Mouse (Mus musculus): ENCODE measurements around the gene Tgif2lx1.
"Not testable (repeated sequence)": the region's sequence is repeated elsewhere in the genome, so short reads cannot be mapped to it uniquely, and the experiment has no call there.

Tgif2lx1 gene

DNA sequence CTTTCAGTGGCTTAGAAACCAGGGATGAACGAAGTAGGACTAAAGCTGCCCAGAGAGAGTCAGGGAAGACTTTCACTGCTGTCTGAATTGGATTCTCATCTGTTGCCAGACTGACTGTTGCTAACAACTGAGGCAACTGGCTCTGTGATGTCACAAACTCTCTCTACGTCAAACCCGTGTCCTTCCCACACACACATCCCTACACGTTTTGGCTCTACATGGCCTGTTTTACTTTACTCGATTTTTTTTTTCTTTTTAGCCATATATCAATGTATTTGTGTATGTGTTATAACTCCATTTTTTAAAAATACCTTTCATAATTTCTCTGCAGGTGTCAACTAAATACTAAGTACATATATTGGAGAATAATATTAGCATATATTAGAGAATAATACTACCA, at the start of gene Tgif2lx1:
Gene Tgif2lx1 (minus strand): TSS at position 101 of the 400 bp plus-strand sequence.
- not testable (repeated sequence) for DNase-seq (ENCODE audit: low read depth, low spot score)

Measured in 3T3-L1 (cell line).